Mouse (Mus musculus) MEL (cell line): ENCODE measurements at regions not wholly inside any gene's neighbourhood (a gene's known extent, or its start where the extent isn't known, plus 50 kb on each side); places are given as distances from the start of the nearest gene placed in this dataset.

Experiments
- DNase-seq: peaks from one replicate; pipeline ENCODE4 v3.0.0; 2011; ENCODE audit warnings: low read depth, low spot score
- H3K27ac ChIP-seq: 2 replicates; pipeline ENCODE4 v1.5.1; 2012; ENCODE audit warnings: low read depth, mild to moderate bottlenecking, control low read depth, low read length, moderate library complexity; ENCODE audit not compliant: control insufficient read depth
- H3K27me3 ChIP-seq, 2 experiments: fragments of 150-350 bp in 1 of 2; sonication (generic) in 1 of 2; 2 replicates each; pipeline ENCODE4 v1.6.1; 2012; ENCODE audit warnings: low read length in 2 of 2, mild to moderate bottlenecking in 2 of 2, improper control_type of control experiment in 1 of 2, moderate library complexity in 1 of 2; ENCODE audit not compliant: insufficient read depth in 2 of 2, control insufficient read depth in 1 of 2
- H3K36me3 ChIP-seq, 2 experiments: 2 replicates each; pipeline ENCODE4 v1.6.1; 2012 to 2014; ENCODE audit warnings: low read length in 2 of 2, improper control_type of control experiment in 1 of 2, inconsistent platforms in 1 of 2, mild to moderate bottlenecking in 1 of 2; ENCODE audit not compliant: insufficient read depth in 2 of 2, control insufficient read depth in 1 of 2
- H3K4me1 ChIP-seq, 2 experiments: fragments of 150-350 bp in 1 of 2; sonication (generic) in 1 of 2; 2 replicates each; pipeline ENCODE4 v1.6.1; 2012; ENCODE audit warnings: low read length in 2 of 2, improper control_type of control experiment in 1 of 2, mild to moderate bottlenecking in 1 of 2; ENCODE audit not compliant: insufficient read depth in 2 of 2, control insufficient read depth in 1 of 2
- H3K4me3 ChIP-seq, 2 experiments: fragments of 150-350 bp in 1 of 2; sonication (generic) in 1 of 2; 2 replicates each; pipeline ENCODE4 v1.5.1; 2012; ENCODE audit warnings: low read depth in 2 of 2, low read length in 2 of 2, mild to moderate bottlenecking in 2 of 2, moderate library complexity in 2 of 2, control low read depth in 1 of 2, improper control_type of control experiment in 1 of 2; ENCODE audit not compliant: control insufficient read depth in 1 of 2, insufficient read depth in 1 of 2
- H3K79me2 ChIP-seq: 2 replicates; pipeline ENCODE4 v1.6.1; 2012; ENCODE audit warnings: mild to moderate bottlenecking, low read length, moderate library complexity; ENCODE audit not compliant: control insufficient read depth, poor library complexity, insufficient read depth
- H3K9ac ChIP-seq: 2 replicates; pipeline ENCODE4 v1.6.1; 2012; ENCODE audit warnings: low read depth, mild to moderate bottlenecking, control low read depth, low read length, moderate library complexity; ENCODE audit not compliant: control insufficient read depth, poor library complexity, severe bottlenecking
- H3K9me3 ChIP-seq: fragments of 150-350 bp; sonication (generic); replicated peaks from 2 replicates; pipeline ENCODE4 v1.6.1; 2012; ENCODE audit warnings: mild to moderate bottlenecking, low read length, improper control_type of control experiment, moderate library complexity; ENCODE audit not compliant: insufficient read depth
- BHLHE40 ChIP-seq: IDR thresholded peaks from 2 replicates; pipeline ENCODE4 v1.6.1; 2012; ENCODE audit warnings: low read depth, mild to moderate bottlenecking, inconsistent platforms, low read length, improper control_type of control experiment, borderline replicate concordance
- CHD1 ChIP-seq: IDR thresholded peaks from 2 replicates; pipeline ENCODE4 v1.6.1; 2012; ENCODE audit warnings: low read depth, mild to moderate bottlenecking, inconsistent platforms, low read length, improper control_type of control experiment
- CTCF ChIP-seq, 3 experiments: IDR thresholded peaks in 2 of 3; conservative IDR thresholded peaks in 1 of 3; 2 replicates each; pipeline ENCODE4 v1.5.1; 2011 to 2012; ENCODE audit warnings: low read length in 3 of 3, low read depth in 2 of 3, mild to moderate bottlenecking in 2 of 3, improper control_type of control experiment in 1 of 3, inconsistent platforms in 1 of 3, mixed read lengths in 1 of 3, moderate library complexity in 1 of 3; ENCODE audit not compliant: control insufficient read depth in 1 of 3, insufficient read depth in 1 of 3, poor library complexity in 1 of 3, severe bottlenecking in 1 of 3
- EP300 ChIP-seq, 2 experiments: IDR thresholded peaks; 2 replicates each; pipeline ENCODE4 v1.6.1; 2011; ENCODE audit warnings: improper control_type of control experiment in 2 of 2, low read length in 2 of 2, low read depth in 1 of 2, mild to moderate bottlenecking in 1 of 2
- ETS1 ChIP-seq: IDR thresholded peaks from 2 replicates; pipeline ENCODE4 v1.6.1; 2012; ENCODE audit warnings: low read depth, mild to moderate bottlenecking, inconsistent platforms, low read length, improper control_type of control experiment, moderate library complexity
- GABPA ChIP-seq: IDR thresholded peaks from 2 replicates; pipeline ENCODE4 v1.6.1; 2012; ENCODE audit warnings: low read depth, mild to moderate bottlenecking, inconsistent platforms, low read length, improper control_type of control experiment, moderate library complexity
- GATA1 ChIP-seq: IDR thresholded peaks from 2 replicates; pipeline ENCODE4 v1.6.1; 2011; ENCODE audit warnings: low read depth, low read length, improper control_type of control experiment
- HCFC1 ChIP-seq: IDR thresholded peaks from 2 replicates; pipeline ENCODE4 v1.6.1; 2012; ENCODE audit warnings: low read depth, mild to moderate bottlenecking, inconsistent platforms, low read length, improper control_type of control experiment, moderate library complexity
- JUND ChIP-seq: IDR thresholded peaks from 2 replicates; pipeline ENCODE4 v1.6.1; 2011; ENCODE audit warnings: low read depth, mild to moderate bottlenecking, improper control_type of control experiment, low read length
- KAT2A ChIP-seq: conservative IDR thresholded peaks from 2 replicates; pipeline ENCODE4 v1.6.1; 2012; ENCODE audit warnings: low read depth, low read length, improper control_type of control experiment, inconsistent platforms
- MAX ChIP-seq: IDR thresholded peaks from 2 replicates; pipeline ENCODE4 v1.6.1; 2011; ENCODE audit warnings: low read length, improper control_type of control experiment
- MAZ ChIP-seq: IDR thresholded peaks from 2 replicates; pipeline ENCODE4 v1.6.1; 2012; ENCODE audit warnings: low read depth, mild to moderate bottlenecking, inconsistent platforms, low read length, improper control_type of control experiment
- MEF2A ChIP-seq: IDR thresholded peaks from 2 replicates; pipeline ENCODE4 v1.6.1; 2014; ENCODE audit warnings: low read depth, mild to moderate bottlenecking, inconsistent platforms, low read length, improper control_type of control experiment; ENCODE audit not compliant: poor library complexity, insufficient replicate concordance, severe bottlenecking; ENCODE audit errors: extremely low read depth
- MXI1 ChIP-seq: IDR thresholded peaks from 2 replicates; pipeline ENCODE4 v1.6.1; 2011; ENCODE audit warnings: mild to moderate bottlenecking, low read depth, low read length, improper control_type of control experiment
- MYC ChIP-seq: IDR thresholded peaks from 2 replicates; pipeline ENCODE4 v1.6.1; 2011; ENCODE audit warnings: low read depth, mild to moderate bottlenecking, low read length, improper control_type of control experiment, moderate library complexity
- NELFE ChIP-seq: IDR thresholded peaks from 2 replicates; pipeline ENCODE4 v1.6.1; 2011; ENCODE audit warnings: low read depth, low read length, improper control_type of control experiment
- NRF1 ChIP-seq: IDR thresholded peaks from 2 replicates; pipeline ENCODE4 v1.6.1; 2014; ENCODE audit warnings: low read depth, mild to moderate bottlenecking, inconsistent platforms, low read length, improper control_type of control experiment, moderate library complexity; ENCODE audit not compliant: poor library complexity, insufficient read depth, severe bottlenecking
- POLR2A ChIP-seq, 2 experiments: IDR thresholded peaks; 2 replicates each; pipeline ENCODE4 v1.6.1; 2011 to 2012; ENCODE audit warnings: low read length in 2 of 2, mild to moderate bottlenecking in 2 of 2, control low read depth in 1 of 2, improper control_type of control experiment in 1 of 2, low read depth in 1 of 2, moderate library complexity in 1 of 2; ENCODE audit not compliant: control insufficient read depth in 1 of 2, insufficient read depth in 1 of 2, poor library complexity in 1 of 2
- POLR2AphosphoS5 ChIP-seq: IDR thresholded peaks from 2 replicates; pipeline ENCODE4 v1.6.1; 2012; ENCODE audit warnings: low read depth, borderline replicate concordance, mild to moderate bottlenecking, inconsistent platforms, low read length, moderate library complexity, mixed read lengths
- RAD21 ChIP-seq: IDR thresholded peaks from 2 replicates; pipeline ENCODE4 v1.6.1; 2011; ENCODE audit warnings: mild to moderate bottlenecking, low read depth, low read length, improper control_type of control experiment
- RCOR1 ChIP-seq: IDR thresholded peaks from 2 replicates; pipeline ENCODE4 v1.6.1; 2012; ENCODE audit warnings: low read depth, mild to moderate bottlenecking, inconsistent platforms, low read length, improper control_type of control experiment
- SIN3A ChIP-seq: IDR thresholded peaks from 2 replicates; pipeline ENCODE4 v1.6.1; 2012; ENCODE audit warnings: low read length, improper control_type of control experiment, inconsistent platforms
- TAL1 ChIP-seq: IDR thresholded peaks from 2 replicates; pipeline ENCODE4 v1.6.1; 2012; ENCODE audit warnings: mild to moderate bottlenecking, inconsistent platforms, low read length, moderate library complexity, mixed read lengths
- TBP ChIP-seq: IDR thresholded peaks from 2 replicates; pipeline ENCODE4 v1.8.0; 2011; ENCODE audit warnings: low read depth, low read length, improper control_type of control experiment
- TCF12 ChIP-seq: IDR thresholded peaks from 2 replicates; pipeline ENCODE4 v1.6.1; 2014; ENCODE audit warnings: low read depth, mild to moderate bottlenecking, inconsistent platforms, low read length, improper control_type of control experiment, moderate library complexity
- ZC3H11A ChIP-seq: IDR thresholded peaks from 2 replicates; pipeline ENCODE4 v1.6.1; 2012; ENCODE audit warnings: low read depth, mild to moderate bottlenecking, inconsistent platforms, low read length, improper control_type of control experiment
- ZKSCAN1 ChIP-seq: IDR thresholded peaks from 2 replicates; pipeline ENCODE4 v1.6.1; 2012; ENCODE audit warnings: low read depth, mild to moderate bottlenecking, inconsistent platforms, low read length, improper control_type of control experiment, moderate library complexity
- ZMIZ1 ChIP-seq: IDR thresholded peaks from 2 replicates; pipeline ENCODE4 v1.6.1; 2012; ENCODE audit warnings: low read depth, mild to moderate bottlenecking, inconsistent platforms, low read length, improper control_type of control experiment, moderate library complexity

DNA sequence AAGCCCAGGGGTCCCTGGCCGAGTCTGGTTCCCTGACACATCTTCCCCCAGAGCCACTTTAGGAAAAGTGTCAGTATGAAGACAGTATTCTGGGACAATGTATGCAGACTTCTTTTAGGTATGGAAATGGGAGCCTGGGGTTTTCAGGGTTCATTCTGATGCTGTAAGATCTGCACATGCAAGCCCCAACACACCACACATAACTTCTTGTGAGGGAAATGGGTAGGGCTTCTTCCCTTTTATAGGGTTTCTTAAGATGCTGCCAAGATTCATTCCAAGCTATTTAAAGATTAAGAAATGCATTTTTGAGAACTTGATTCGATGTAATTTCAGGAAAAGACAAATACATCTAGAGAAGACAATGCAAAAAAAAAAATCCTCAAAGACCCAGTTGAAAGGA is 385.8 kb downstream of the Slc4a3 start:
- no peaks in the 10 kb centered on the region for H3K4me1 ChIP-seq
- DNase-seq = no peak
- H3K79me2 ChIP-seq = no peaks in the 10 kb centered on the region
- H3K27ac ChIP-seq = no peak overlapping the region
- H3K4me3 ChIP-seq = no peak overlapping the region
- H3K27me3 ChIP-seq = no peaks in the 10 kb centered on the region
- H3K9me3 ChIP-seq = no peaks in the 10 kb centered on the region
- no peaks in the 10 kb centered on the region for H3K36me3 ChIP-seq
- no peak overlapping the region for H3K9ac ChIP-seq
- no peak for TF ChIP-seq CHD1
- TF ChIP-seq ZMIZ1 = no peak
- no peak for TF ChIP-seq TCF12
- TF ChIP-seq EP300 (IDR thresholded peaks at IDR 0.05; ENCODE audit: low read depth in 1 of 2, low read length in 2 of 2) = no peak
- no peak for TF ChIP-seq SIN3A
- TF ChIP-seq ETS1 = no peak
- TF ChIP-seq RCOR1 = no peak
- no peak for TF ChIP-seq ZC3H11A
- no peak for TF ChIP-seq HCFC1
- TF ChIP-seq MAZ = no peak
- TF ChIP-seq ZKSCAN1 = no peak
- TF ChIP-seq, all 39 proteins: peak for 0

DNA sequence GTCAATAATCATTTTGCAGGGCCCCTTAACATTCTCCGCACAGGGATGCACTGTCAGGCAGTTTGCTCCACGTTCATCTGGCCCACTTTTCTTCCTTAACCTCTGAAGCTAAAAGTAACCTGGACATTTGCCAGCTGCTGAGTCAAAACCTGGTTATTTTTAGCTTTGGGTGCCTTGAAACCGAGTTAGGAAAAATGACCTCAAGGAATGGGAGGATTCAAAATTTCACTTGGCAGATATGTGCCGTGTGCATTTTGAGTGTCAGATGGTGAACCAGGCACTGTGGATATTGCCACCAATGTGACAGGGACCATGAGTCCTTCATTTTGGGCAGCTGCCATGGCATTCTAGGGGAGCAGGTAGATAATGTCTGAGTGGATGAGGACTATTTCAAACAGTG is 387.8 kb downstream of the Slc4a3 start:
- H3K9me3 ChIP-seq = no peaks in the 10 kb centered on the region

DNA sequence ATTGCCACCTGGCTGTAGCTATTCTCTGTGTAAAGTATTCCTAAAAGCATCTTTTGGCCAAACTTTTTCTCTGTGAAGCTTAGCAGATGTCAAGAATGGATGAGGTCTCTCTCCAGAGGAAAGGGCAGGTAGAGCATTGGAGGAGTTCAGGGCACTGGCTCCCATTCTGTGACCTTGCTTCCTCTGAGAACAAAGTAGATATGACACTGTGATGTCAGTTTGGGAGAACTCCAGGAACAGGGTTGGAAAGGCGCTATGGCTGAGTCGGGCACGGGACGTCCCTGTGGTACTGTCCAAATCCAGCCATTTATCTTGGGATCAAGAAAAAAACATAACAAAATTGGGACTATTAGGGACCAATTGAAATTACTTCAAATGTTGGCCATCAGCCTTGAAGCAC is 388.7 kb downstream of the Slc4a3 start:
- Histone ChIP-seq H3K4me3 (no peak overlapping the region), H3K27ac (no peak overlapping the region), H3K27me3 (no peaks in the 10 kb centered on the region), H3K9me3 (no peaks in the 10 kb centered on the region), H3K36me3 (no peaks in the 10 kb centered on the region), H3K79me2 (no peaks in the 10 kb centered on the region), H3K9ac (no peak overlapping the region), H3K4me1 (no peaks in the 10 kb centered on the region)
- DNase-seq = no peak
- no peak for TF ChIP-seq TBP
- TF ChIP-seq MEF2A = no peak
- no peak for TF ChIP-seq BHLHE40
- TF ChIP-seq JUND = no peak
- no peak for TF ChIP-seq CTCF (IDR thresholded peaks at IDR 0.05 in 2 of 3, conservative IDR thresholded peaks at IDR 0.05 in 1 of 3; ENCODE audit: control insufficient read depth in 1 of 3, insufficient read depth in 1 of 3, low read depth in 2 of 3, low read length in 3 of 3, poor library complexity in 1 of 3, severe bottlenecking in 1 of 3)
- TF ChIP-seq NRF1 = no peak
- TF ChIP-seq ZMIZ1 = no peak
- no peak for TF ChIP-seq HCFC1
- no peak for TF ChIP-seq ZC3H11A
- TF ChIP-seq MAX = no peak
- TF ChIP-seq NELFE = no peak
- TF ChIP-seq SIN3A = no peak
- TF ChIP-seq RAD21 = no peak
- TF ChIP-seq MYC = no peak
- TF ChIP-seq GABPA = no peak
- no peak for TF ChIP-seq RCOR1
- no peak for TF ChIP-seq GATA1

More for the DNA sequence above, 387.8 kb downstream of the Slc4a3 start:
- H3K4me1 ChIP-seq = no peaks in the 10 kb centered on the region
- no peak overlapping the region for H3K9ac ChIP-seq
- TF ChIP-seq ZMIZ1 (no peak), HCFC1 (no peak), MAZ (no peak), POLR2A (IDR thresholded peaks at IDR 0.05; ENCODE audit: control insufficient read depth in 1 of 2, insufficient read depth in 1 of 2, low read depth in 1 of 2, low read length in 2 of 2, poor library complexity in 1 of 2) (no peak), MXI1 (no peak), TAL1 (no peak), KAT2A (no peak), ZKSCAN1 (no peak), POLR2AphosphoS5 (no peak)
- no peaks in the 10 kb centered on the region for H3K27me3 ChIP-seq
- no peak for DNase-seq
- no peaks in the 10 kb centered on the region for H3K36me3 ChIP-seq
- no peak overlapping the region for H3K4me3 ChIP-seq
- H3K79me2 ChIP-seq = no peaks in the 10 kb centered on the region
- no peak overlapping the region for H3K27ac ChIP-seq
